Mouse (Mus musculus) left cerebral cortex, postnatal 36 days (tissue): ENCODE measurements around the gene Rps15. TPM values are rescaled to one million over a fixed set of nuclear protein-coding genes. Genes with fewer than 3 reads are reported as not detected.
A peak's percentile ranks its signal among the peaks of the same experiment; 100 is the strongest.

ENCODE experiments used
- DNase-seq, 2 experiments: peaks; one replicate each; pipeline ENCODE4 v3.0.0; 2021 to 2022; ENCODE audit warnings: low spot score in 2 of 2, mixed read lengths in 1 of 2
- intact Hi-C: fragments of 180-260 bp; cut with DNase I; formaldehyde crosslinking; loops from one replicate; pipeline ENCODE4 v1.15.1; 2025
- total RNA-seq, 2 experiments: library from RNA; stranded (reverse); gene quantifications; 2 replicates each; pipeline ENCODE4 v1.2.3; 2021

Gene Rps15
- total RNA-seq, 2 experiments from 2014 or later = 799 to 946 TPM

DNA sequence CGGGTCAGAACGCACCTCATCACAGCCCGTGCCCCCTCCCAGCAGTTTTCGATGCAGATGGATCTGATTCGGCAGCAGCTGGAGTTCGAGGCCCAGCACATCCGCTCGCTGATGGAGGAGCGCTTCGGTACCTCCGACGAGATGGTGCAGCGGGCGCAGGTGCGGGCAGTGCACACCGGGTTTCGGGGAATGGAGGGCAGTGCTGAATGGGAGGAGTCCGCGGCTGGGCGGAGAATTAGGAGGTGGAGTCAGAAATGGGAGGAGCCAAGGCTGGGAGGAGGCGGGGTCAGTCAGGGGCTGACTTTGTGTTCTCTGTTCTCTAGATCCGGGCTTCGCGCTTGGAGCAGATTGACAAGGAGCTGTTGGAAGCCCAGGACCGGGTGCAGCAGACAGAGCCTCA is 12.6 kb downstream of the Rps15 start:
- no peak for DNase-seq
- intact Hi-C loops = no loop called here

DNA sequence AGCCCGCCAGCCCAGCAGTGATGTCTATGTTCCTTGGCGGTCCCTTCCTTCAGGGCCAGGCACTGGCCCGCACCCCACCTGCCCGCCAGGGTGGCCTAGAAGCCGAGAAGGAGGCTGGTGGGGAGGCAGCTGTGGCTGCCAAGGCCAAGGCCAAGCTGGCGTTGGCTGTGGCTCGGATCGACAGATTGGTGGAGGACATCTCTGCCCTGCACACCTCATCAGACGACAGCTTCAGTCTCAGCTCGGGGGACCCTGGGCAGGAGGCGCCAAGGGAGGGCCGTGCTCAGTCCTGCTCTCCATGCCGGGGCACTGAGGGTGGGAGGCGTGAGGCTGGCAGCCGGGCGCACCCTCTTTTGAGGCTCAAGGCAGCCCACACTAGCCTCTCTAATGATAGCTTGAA is 19.3 kb downstream of the Rps15 start:
- intact Hi-C loops = no loop called here
- DNase-seq = no peak

DNA sequence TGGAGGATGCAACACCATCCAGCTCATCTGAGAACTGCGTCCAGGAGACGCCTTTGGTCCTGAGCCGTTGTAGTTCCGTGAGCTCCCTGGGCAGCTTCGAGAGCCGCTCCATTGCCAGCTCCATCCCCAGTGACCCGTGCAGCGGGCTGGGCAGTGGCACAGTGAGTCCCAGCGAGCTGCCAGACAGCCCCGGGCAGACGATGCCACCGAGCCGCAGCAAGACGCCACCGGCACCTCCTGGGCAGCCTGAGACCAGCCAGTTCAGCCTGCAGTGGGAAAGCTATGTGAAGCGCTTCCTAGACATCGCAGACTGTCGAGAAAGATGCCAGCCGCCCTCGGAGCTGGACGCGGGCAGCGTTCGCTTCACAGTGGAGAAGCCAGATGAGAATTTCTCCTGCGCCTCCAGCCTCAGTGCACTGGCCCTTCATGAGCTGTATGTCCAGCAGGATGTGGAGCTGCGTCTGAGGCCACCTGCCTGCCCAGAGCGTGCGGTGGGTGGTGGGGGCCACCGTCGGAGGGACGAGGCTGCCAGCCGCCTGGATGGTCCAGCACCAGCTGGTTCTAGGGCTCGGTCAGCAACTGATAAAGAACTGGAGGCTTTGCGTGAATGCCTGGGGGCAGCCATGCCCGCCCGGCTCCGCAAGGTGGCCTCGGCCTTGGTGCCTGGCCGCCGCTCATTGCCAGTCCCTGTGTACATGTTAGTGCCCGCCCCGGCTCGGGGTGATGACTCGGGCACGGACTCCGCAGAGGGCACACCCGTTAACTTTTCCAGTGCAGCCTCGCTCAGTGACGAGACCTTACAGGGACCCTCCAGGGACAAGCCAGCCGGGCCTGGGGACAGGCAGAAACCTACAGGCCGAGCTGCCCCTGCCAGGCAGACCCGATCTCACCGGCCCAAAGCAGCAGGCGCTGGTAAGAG is 20.6 kb downstream of the Rps15 start:
- peak; percentile 36 for DNase-seq
- intact Hi-C loops = no loop called here

DNA sequence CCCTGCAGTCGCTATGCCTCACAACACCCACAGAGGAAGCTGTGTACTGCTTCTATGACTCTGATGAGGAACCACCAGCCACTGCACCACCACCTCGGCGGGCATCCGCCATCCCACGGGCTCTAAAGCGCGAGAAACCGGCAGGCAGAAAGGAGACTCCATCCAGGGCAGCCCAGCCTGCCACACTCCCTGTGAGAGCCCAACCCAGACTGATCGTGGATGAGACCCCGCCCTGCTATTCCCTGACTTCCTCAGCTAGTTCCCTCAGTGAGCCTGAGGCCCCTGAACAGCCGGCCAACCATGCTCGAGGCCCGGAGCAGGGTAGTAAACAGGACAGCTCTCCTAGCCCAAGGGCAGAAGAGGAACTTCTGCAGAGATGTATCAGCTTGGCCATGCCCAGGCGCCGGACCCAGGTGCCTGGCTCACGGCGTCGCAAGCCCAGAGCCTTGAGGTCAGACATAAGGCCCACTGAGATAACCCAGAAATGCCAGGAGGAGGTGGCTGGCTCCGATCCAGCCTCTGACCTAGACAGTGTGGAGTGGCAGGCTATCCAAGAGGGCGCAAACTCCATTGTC is 21.5 kb downstream of the Rps15 start:
- intact Hi-C loops = no loop called here
- DNase-seq = peak in 1 of 2 experiments; percentile 17

DNA sequence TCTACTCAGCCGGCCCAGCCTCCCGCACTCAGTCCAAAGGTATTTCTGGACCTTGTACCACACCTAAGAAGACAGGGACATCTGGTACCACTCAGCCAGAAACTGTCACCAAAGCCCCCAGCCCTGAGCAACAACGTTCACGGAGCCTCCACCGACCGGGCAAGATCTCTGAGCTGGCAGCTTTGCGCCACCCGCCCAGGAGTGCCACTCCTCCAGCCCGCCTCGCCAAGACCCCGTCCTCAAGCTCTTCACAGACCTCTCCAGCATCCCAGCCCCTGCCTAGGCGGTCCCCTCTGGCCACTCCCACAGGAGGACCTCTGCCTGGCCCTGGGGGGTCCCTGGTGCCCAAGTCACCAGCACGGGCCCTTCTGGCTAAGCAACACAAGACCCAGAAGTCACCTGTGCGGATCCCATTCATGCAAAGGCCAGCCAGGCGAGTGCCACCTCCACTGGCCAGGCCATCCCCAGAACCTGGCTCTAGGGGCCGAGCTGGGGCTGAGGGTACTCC is 22.3 kb downstream of the Rps15 start:
- DNase-seq = no peak
- intact Hi-C loops = no loop called here

DNA sequence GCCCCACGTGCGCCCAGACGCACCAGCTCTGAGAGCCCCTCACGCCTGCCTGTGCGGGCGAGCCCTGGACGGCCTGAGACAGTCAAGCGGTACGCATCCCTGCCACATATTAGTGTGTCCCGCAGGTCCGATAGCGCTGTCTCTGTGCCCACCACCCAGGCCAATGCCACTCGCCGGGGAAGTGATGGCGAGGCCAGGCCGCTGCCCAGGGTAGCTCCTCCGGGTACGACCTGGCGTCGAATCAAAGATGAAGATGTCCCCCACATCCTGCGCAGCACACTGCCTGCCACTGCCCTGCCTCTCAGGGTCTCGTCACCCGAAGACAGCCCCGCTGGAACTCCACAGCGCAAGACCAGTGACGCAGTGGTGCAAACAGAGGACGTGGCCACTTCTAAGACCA is 23.1 kb downstream of the Rps15 start:
- intact Hi-C loops = no loop called here
- peak in 1 of 2 experiments; percentile 18 for DNase-seq

DNA sequence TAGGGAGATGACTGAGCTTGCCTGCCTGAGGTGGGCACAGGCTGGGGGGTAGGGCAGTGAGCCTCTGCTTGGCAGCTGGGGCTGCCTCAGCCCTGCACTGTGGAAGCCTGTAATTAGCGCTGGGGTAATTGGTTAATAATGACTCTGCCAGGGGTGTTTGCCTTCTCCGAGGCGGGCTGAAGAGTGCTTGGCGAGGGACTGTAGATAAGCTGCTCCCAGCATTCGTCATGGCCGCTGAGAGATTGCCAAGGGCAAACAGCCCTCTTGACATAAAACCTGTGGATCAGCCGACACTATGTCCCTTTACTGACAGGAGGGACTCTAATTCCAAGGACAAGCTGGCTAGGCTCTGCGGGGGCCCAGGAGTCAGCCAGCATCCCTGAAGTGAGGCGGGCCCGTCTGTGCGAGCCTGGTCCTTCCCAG is 24.1 kb downstream of the Rps15 start:
- DNase-seq = peak in 1 of 2 experiments; percentile 23
- intact Hi-C loops = no loop called here

DNA sequence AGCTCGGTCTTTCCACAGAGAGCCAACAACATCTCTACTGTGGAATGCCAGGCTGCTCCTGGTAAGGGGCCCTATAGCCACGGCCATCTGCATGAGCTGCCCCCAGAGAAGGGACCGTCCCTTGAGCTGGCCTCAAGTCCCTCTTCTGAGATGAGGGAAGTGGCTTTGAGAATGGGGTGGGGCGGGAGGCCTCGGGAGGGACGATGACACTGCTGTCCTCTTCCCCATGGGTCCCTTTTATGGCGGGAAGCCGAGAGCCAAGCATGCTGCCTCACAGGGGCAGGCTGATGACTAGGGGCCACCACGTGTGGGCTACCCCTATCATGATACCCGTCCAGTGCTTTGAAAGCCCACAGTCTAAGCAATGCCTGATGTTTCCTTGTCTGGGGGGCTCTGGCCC is 24.8 kb downstream of the Rps15 start:
- DNase-seq = no peak
- intact Hi-C loops = no loop called here

DNA sequence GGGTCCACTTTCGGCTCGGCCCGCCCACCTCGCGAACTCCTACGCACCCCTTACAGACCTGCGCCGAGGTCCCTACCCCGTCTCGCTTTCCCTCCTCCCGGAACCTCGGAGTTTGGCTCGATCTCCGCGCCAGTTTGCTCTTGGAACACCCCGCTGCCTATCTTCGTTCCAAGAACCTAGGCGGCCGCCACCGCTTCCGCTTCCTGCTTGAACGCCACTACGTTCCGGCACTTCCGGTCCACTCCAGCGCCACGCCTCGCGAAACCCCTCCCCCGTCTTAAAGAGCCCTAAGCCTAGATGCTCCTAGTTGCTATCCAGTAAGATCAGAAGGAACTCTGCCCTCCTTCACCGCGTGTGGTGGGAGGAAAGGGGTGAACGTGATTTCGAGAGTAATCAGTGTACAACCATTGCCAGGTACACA is 28.1 kb downstream of the Rps15 start, which contains the start of gene 2310011J03Rik:
2310011J03Rik (minus strand) TSS at position 198 of the 421 bp plus-strand sequence.
- DNase-seq = peak; percentile 93
- intact Hi-C loops = no loop called here

DNA sequence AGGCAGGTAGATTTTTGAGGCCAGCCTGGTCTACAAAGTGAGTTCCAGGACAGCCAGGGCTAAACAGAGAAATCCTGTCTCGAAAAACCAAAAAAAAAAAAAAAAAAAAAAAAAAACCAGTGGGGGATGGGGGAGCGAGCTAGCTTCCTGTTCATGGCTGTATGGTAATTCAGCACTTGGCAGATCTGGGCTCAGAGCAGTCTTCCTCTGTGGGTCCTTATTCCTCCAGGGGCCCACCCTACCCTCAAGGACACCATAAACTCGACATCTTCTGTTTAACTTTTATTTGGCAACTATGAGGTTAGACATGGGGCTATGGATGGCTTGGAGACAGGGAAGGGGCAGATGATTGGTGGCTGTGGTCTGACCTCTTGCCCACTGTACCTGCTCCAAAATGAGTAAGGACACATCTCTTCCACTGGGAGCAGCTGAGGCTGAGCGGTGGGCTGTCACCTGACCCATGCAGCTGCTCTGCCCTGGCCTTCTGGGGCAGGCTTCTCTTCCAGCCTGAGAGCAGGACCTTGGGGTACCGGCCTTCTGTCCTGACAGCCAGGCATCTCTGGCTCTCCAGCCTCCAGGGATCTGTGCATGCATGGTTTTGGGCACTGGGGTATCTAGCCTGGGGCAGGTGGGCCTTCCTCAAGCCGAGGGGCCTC is 28.9 kb downstream of the Rps15 start:
- DNase-seq = no peak
- intact Hi-C loops = no loop called here

DNA sequence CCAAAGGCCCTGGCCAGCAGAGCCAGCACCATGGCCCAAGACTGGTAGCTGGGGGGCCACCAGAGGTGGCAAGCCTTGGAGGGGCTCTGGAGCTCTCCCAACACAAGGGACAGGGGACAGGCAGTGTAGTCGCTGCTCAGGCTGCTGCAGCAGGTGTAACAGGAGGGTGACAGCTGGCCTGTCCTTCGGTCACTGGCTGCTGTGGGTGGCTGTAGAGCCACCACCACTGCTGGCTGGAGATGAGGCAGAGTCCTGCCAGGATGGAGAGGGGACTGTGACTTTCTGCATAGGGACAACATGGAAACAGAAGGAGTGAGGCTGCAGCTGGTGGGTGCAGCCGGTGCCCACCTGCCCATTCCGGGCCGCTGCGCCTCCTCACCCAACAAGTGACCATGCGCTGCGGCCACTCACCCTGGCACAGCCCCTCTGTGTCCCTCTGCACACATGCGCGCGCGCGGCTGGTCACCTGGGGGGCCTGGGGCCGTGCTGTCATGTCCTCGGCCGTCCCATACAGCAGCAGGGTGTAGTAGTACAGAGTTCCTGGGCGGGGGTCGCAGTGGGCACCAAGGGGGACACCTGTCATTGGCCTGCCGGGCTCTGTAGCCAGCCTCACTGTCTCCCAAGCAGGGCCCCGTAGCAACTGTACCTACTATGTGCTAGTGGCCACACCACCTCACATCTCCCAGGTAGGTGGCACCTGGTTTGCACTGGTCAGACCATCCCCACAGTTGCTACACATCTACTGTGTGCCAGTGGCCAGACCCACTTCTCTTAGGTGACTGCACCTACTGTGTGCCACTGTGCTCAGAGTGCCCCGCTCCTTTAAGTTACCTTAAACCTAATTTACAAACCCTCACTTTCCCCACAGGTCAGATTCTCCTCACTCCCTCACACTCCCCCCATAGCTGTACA is 29.7 kb downstream of the Rps15 start:
- intact Hi-C loops = no loop called here
- no peak for DNase-seq

DNA sequence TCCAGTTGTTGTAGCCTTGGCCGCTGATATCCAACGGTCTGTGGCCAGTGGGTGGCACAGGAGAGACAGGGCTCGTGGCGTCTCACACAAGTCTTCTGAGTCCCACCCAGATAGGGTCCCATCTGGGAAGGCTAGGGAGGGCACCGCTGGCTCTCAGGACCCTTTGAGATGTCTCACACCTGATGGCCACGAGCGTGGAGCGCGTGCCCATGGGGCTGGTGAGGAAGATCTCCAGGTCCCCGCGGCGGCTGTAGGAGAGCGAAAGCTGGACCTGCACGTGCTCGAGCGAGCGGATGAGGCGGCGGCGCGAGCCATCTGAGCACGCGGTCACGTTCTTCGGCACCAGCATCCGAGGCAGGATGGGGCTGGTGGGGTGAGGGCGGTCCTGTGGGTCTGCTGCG is 30.6 kb downstream of the Rps15 start:
- intact Hi-C loops = no loop called here

DNA sequence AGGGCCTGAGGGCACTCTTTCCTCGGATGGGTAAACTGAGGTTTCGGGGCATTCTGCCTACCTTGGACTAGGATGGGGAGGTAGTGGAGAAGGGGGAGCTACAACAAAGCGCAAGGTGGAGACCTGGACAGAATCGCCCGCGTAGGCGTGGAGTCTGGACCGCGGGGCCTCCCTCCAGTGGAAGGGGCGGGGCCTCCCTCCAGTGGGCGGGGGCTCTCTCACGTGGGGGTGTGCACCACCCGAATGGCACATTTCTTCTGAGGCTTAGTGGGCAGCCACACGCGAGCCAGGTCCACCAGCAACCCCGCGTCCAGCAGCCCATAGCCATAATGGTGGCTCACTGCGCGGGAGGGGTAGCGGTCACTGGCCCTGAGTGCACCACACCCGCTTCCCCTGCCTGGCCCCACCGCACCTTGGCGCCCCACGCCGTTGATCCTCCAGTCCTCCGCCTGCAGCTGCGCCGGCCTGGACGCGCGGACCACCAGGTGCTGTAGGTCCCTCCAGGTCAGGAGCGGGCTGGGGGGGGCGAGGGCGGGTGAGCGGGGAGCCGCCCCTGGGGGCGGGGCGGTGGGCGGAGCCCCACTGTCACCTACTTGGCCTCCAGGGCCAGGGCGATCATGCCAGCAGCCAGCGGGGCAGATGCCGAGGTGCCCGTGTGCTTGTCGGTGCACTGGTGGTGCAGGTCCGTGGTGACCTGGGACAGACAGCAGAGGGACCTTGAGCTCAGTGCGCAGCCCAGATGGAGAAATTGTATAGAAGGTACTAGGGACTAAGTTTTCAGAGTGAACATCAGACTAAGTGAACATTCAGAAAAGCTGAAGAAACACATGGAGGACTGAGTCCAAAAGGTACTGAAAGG is 31.2 kb downstream of the Rps15 start:
- intact Hi-C loops = no loop called here
- DNase-seq = no peak

More for the DNA sequence above, 30.6 kb downstream of the Rps15 start:
- DNase-seq = no peak

DNA sequence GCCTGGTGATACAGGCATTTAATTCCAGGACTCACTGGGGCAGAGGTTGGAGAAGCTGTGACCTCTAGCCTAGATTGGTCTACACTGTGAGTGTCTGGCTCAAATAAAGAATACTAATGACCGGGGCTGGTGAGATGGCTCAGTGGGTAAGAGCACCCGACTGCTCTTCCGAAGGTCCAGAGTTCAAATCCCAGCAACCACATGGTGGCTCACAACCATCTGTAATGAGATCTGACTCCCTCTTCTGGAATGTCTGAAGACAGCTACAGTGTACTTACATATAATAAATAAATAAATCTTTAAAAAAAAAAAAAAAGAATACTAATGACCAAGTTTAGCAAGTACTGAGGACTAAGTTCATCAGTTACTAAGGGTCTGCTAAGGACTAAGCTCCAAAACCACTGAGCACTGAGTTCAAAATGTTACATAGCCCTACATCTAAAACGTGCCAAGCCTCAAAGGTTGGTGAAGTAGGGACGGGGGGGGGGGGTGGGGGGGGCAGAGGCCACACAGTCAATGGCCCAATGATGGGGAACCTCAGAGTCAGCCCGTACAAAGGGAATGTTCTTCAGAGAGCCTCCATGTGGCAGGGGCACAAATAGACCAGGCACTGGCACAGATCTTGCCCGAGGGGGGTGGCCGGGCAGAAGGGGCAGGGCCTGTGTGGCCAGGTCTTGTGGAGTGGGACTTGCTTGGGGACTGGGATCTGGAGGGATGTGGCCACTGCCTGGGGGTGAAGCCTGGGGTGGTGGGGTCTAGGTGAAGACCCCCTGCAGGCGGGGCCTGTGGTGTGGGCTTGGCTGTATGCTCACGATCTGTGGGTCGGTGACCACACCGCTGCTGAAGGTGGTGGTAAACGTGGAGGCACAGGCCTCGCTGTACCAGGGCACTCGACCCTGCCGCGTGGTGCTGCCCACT is 32.1 kb downstream of the Rps15 start:
- intact Hi-C loops = no loop called here

DNA sequence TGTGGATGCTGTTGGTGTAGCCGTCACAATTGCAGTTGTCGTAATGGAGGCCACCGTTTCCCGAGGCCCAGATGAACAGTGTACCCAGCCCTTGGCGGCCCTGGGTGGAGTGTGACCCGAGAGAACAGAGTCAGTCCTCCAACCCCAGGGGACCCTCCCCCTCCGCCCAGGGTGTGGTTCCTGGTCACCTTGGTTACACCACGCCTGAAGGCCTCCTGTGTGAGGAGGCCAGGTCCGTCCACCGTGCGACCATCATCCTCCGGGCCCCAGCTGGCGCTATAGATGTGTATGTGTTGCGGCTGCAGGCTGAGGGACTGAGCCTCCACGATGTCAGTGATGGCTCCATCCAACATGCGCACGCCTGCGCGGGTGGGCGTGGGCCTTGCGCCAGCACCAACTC is 32.8 kb downstream of the Rps15 start:
- intact Hi-C loops = no loop called here
- no peak for DNase-seq

More for the DNA sequence above, 32.1 kb downstream of the Rps15 start:
- no peak for DNase-seq

DNA sequence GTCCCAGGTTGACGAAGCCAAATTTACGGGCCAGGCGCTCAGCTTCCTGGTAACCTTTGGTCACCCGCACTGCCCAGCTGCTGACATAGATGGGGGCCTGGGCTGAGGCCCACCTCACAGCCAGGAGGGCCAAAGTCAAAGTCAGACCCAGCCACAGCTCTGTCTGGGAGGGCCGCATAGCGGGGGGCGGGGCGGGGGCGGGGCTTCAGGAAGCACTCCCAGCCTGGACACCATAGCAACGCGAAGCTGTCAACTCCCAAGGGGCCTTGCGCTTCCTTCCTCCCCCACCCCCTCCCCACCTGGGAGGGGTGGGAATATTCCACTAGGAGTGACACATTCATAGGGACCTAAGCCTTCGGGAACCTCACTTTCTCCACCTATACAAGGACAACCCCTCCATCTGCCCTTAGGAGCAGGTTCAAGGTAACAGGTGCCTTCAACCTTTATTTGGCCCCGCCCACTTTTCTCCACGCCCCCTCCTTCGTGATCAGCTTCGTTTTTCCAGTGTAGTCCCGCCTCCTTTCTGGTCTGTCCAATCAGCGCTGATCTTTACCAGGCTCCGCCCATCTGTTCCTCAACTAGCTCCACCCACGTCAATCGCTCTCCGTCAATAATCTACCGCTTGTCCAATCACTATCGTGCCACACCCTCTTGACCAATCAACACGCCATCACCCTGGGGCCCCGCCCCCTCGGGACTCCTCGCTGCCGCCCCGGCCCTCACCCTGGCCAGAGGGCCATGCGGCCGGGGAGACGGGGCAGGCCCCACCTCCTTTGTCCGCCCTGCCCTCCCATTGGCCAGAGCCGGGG is 37.2 kb downstream of the Rps15 start, which contains the start of the genes Pcsk4 and Reep6:
Pcsk4 (minus strand) TSS at position 226 of the 809 bp plus-strand sequence.
Reep6 (plus strand) TSS at position 681 of the 809 bp plus-strand sequence.
- DNase-seq = peak; percentile 92 to 94
- intact Hi-C loops = no loop called here
